Mouse (Mus musculus): Measurements from ENCODE around the gene Tmtc2.

- TF ChIP-seq EP300 (IDR thresholded peaks at IDR 0.05), result no peak
- TF ChIP-seq CTCF (IDR thresholded peaks at IDR 0.05), result no peak
These were observed 241.4 kb downstream of the Tmtc2 start for GRCm38 (mm10) chr10:105332856-105333255.

Measured in lung, postnatal 0 days (tissue).